Mouse (Mus musculus) C2C12 (cell line): ENCODE data around the gene Cntrob.
A peak's percentile ranks its signal among the peaks of the same experiment; 100 is the strongest.

Source experiments
- CTCF ChIP-seq: IDR thresholded peaks from one replicate; pipeline ENCODE4 v1.5.1; 2011; ENCODE audit not compliant: control insufficient read depth, insufficient read depth, insufficient read length
- MAX ChIP-seq: IDR thresholded peaks from one replicate; pipeline ENCODE4 v1.6.1; 2011; ENCODE audit warnings: mild to moderate bottlenecking, control low read depth
- MYOG ChIP-seq: IDR thresholded peaks from one replicate; pipeline ENCODE4 v1.6.1; 2011; ENCODE audit not compliant: control insufficient read depth, insufficient read length; ENCODE audit errors: extremely low read depth
- USF1 ChIP-seq: IDR thresholded peaks from one replicate; pipeline ENCODE4 v1.6.1; 2011; ENCODE audit warnings: low read depth, mild to moderate bottlenecking, control low read depth, moderate library complexity

DNA sequence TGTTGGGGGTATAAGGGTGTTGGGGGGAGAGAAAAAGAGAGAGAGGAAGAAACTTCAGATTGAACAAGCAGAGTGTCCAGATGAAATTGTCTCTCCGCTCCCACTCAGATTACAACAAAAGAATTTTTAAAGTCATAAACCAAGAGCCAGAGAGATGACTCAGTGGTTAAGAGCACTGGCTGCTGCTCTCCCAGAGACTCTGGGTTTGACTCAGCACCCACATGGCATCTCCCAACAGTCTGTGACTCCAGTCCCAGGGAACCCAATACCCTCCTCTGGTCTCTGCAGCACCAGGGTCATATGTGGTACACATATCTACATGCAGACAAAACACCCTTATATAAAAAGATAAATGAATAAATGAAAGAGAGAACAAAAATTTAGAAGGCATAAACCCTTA, 63.5 kb downstream of the Cntrob start:
- TF ChIP-seq MAX (peak; percentile 79), CTCF (no peak), USF1 (no peak), MYOG (no peak)
